Mouse (Mus musculus): ENCODE data around the gene St6gal1. TPM values are rescaled to one million over a fixed set of nuclear protein-coding genes. Genes with fewer than 3 reads are reported as not detected.
A peak's percentile ranks its signal among the peaks of the same experiment; 100 is the strongest.

Gene St6gal1
- polyA plus RNA-seq, 1 experiment from 2014 or later, result 21.1 TPM

- no peaks in the 10 kb centered on the region for H3K4me1 ChIP-seq (ENCODE audit: control insufficient read depth, low read depth, low read length)
- no peaks in the 10 kb centered on the region for H3K9me3 ChIP-seq (replicated peaks; ENCODE audit: control insufficient read depth, low read length)
- no peak overlapping the region for H3K4me3 ChIP-seq (ENCODE audit: low read depth, low read length)
- H3K27me3 ChIP-seq (ENCODE audit: control insufficient read depth, insufficient read depth, low read depth, low read length), result no peaks in the 10 kb centered on the region
- H3K36me3 ChIP-seq (ENCODE audit: control insufficient read depth, insufficient read depth), result no peaks in the 10 kb centered on the region
- H3K9ac ChIP-seq (ENCODE audit: low read depth, low read length), result no peak overlapping the region
- H3K27ac ChIP-seq (ENCODE audit: low read length), result no peak overlapping the region
- no peak overlapping the region for H3K4me2 ChIP-seq (ENCODE audit: low read depth, low read length)
- WGBS (ENCODE audit: insufficient replicate concordance), result 39% methylated on average over 12 of the region's 12 CpGs
- ATAC-seq (ENCODE audit: low read depth), result no peak
These were observed 82.8 kb downstream of the St6gal1 start for GRCm38 (mm10) chr16:23307142-23307968.

- H3K36me3 ChIP-seq (ENCODE audit: control insufficient read depth, insufficient read depth), result no peaks in the 10 kb centered on the region
- H3K4me3 ChIP-seq (ENCODE audit: low read depth, low read length), result no peak overlapping the region
- H3K4me1 ChIP-seq (ENCODE audit: control insufficient read depth, low read depth, low read length), result no peaks in the 10 kb centered on the region
- no peaks in the 10 kb centered on the region for H3K27me3 ChIP-seq (ENCODE audit: control insufficient read depth, insufficient read depth, low read depth, low read length)
- no peak overlapping the region for H3K27ac ChIP-seq (ENCODE audit: low read length)
- H3K9me3 ChIP-seq (replicated peaks; ENCODE audit: control insufficient read depth, low read length), result no peaks in the 10 kb centered on the region
- 30% methylated on average over 4 of the region's 4 CpGs for WGBS (ENCODE audit: insufficient replicate concordance)
- H3K4me2 ChIP-seq (ENCODE audit: low read depth, low read length), result no peak overlapping the region
- no peak overlapping the region for H3K9ac ChIP-seq (ENCODE audit: low read depth, low read length)
- no peak for ATAC-seq (ENCODE audit: low read depth)
These were observed 83.5 kb downstream of the St6gal1 start for GRCm38 (mm10) chr16:23308012-23308554.

GRCm38 (mm10) chr16:23309080-23309479, 84.5 kb downstream of the St6gal1 start:
- H3K4me2 ChIP-seq (ENCODE audit: low read depth, low read length), result no peak overlapping the region
- H3K4me1 ChIP-seq (ENCODE audit: control insufficient read depth, low read depth, low read length), result no peaks in the 10 kb centered on the region
- WGBS (ENCODE audit: insufficient replicate concordance), result 61% methylated on average over 4 of the region's 4 CpGs
- no peak overlapping the region for H3K9ac ChIP-seq (ENCODE audit: low read depth, low read length)
- H3K36me3 ChIP-seq (ENCODE audit: control insufficient read depth, insufficient read depth), result no peaks in the 10 kb centered on the region
- ATAC-seq (ENCODE audit: low read depth), result no peak
- H3K27ac ChIP-seq (ENCODE audit: low read length), result no peak overlapping the region
- no peak overlapping the region for H3K4me3 ChIP-seq (ENCODE audit: low read depth, low read length)
- no peaks in the 10 kb centered on the region for H3K9me3 ChIP-seq (replicated peaks; ENCODE audit: control insufficient read depth, low read length)
- H3K27me3 ChIP-seq (ENCODE audit: control insufficient read depth, insufficient read depth, low read depth, low read length), result no peaks in the 10 kb centered on the region

GRCm38 (mm10) chr16:23312604-23313003, 88.1 kb downstream of the St6gal1 start:
- no peak overlapping the region for H3K4me2 ChIP-seq (ENCODE audit: low read depth, low read length)
- no peaks in the 10 kb centered on the region; the same call in none of the 2 replicates for H3K4me1 ChIP-seq (ENCODE audit: control insufficient read depth, low read depth, low read length)
- ATAC-seq (ENCODE audit: low read depth), result no peak
- no peak overlapping the region for H3K27ac ChIP-seq (ENCODE audit: low read length)
- no peak overlapping the region for H3K9ac ChIP-seq (ENCODE audit: low read depth, low read length)
- H3K9me3 ChIP-seq (replicated peaks; ENCODE audit: control insufficient read depth, low read length), result no peaks in the 10 kb centered on the region
- no peak overlapping the region for H3K4me3 ChIP-seq (ENCODE audit: low read depth, low read length)
- H3K27me3 ChIP-seq (ENCODE audit: control insufficient read depth, insufficient read depth, low read depth, low read length), result no peaks in the 10 kb centered on the region
- H3K36me3 ChIP-seq (ENCODE audit: control insufficient read depth, insufficient read depth), result no peaks in the 10 kb centered on the region
- 80% methylated on average over 9 of the region's 9 CpGs for WGBS (ENCODE audit: insufficient replicate concordance)

GRCm38 (mm10) chr16:23314790-23315189, 90.2 kb downstream of the St6gal1 start:
- H3K27ac ChIP-seq (ENCODE audit: low read length), result peak overlapping the region; percentile 46
- H3K4me3 ChIP-seq (ENCODE audit: low read depth, low read length), result no peak overlapping the region
- H3K9me3 ChIP-seq (replicated peaks; ENCODE audit: control insufficient read depth, low read length), result no peaks in the 10 kb centered on the region
- peaks cover under 1% of the 10 kb centered on the region for H3K4me1 ChIP-seq (ENCODE audit: control insufficient read depth, low read depth, low read length)
- no peaks in the 10 kb centered on the region for H3K27me3 ChIP-seq (ENCODE audit: control insufficient read depth, insufficient read depth, low read depth, low read length)
- 13% methylated on average over 7 of the region's 7 CpGs for WGBS (ENCODE audit: insufficient replicate concordance)
- H3K36me3 ChIP-seq (ENCODE audit: control insufficient read depth, insufficient read depth), result no peaks in the 10 kb centered on the region
- no peak overlapping the region for H3K9ac ChIP-seq (ENCODE audit: low read depth, low read length)
- peak; percentile 47; the same call in 1 of the 2 replicates for ATAC-seq (ENCODE audit: low read depth)
- H3K4me2 ChIP-seq (ENCODE audit: low read depth, low read length), result no peak overlapping the region

GRCm38 (mm10) chr16:23317411-23318047, 93.0 kb downstream of the St6gal1 start:
- peak overlapping the region; percentile 3; the same call in 1 of the 2 replicates for H3K4me3 ChIP-seq (ENCODE audit: low read depth, low read length)
- no peaks in the 10 kb centered on the region for H3K27me3 ChIP-seq (ENCODE audit: control insufficient read depth, insufficient read depth, low read depth, low read length)
- 59% methylated on average over 7 of the region's 7 CpGs for WGBS (ENCODE audit: insufficient replicate concordance)
- H3K27ac ChIP-seq (ENCODE audit: low read length), result peak overlapping the region; percentile 73
- no peak overlapping the region; the same call in 1 of the 2 replicates for H3K4me2 ChIP-seq (ENCODE audit: low read depth, low read length)
- H3K9me3 ChIP-seq (replicated peaks; ENCODE audit: control insufficient read depth, low read length), result no peaks in the 10 kb centered on the region
- no peaks in the 10 kb centered on the region for H3K36me3 ChIP-seq (ENCODE audit: control insufficient read depth, insufficient read depth)
- H3K9ac ChIP-seq (ENCODE audit: low read depth, low read length), result no peak overlapping the region
- peaks cover 3% of the 10 kb centered on the region for H3K4me1 ChIP-seq (ENCODE audit: control insufficient read depth, low read depth, low read length)
- peak; percentile 61 for ATAC-seq (ENCODE audit: low read depth)

GRCm38 (mm10) chr16:23320025-23320424, 95.5 kb downstream of the St6gal1 start:
- H3K4me1 ChIP-seq (ENCODE audit: control insufficient read depth, low read depth, low read length), result peaks cover 3% of the 10 kb centered on the region
- ATAC-seq (ENCODE audit: low read depth), result no peak
- no peaks in the 10 kb centered on the region for H3K36me3 ChIP-seq (ENCODE audit: control insufficient read depth, insufficient read depth)
- 58% methylated on average over 3 of the region's 3 CpGs for WGBS (ENCODE audit: insufficient replicate concordance)
- H3K27me3 ChIP-seq (ENCODE audit: control insufficient read depth, insufficient read depth, low read depth, low read length), result no peaks in the 10 kb centered on the region
- no peak overlapping the region for H3K9ac ChIP-seq (ENCODE audit: low read depth, low read length)
- no peak overlapping the region for H3K4me2 ChIP-seq (ENCODE audit: low read depth, low read length)
- H3K9me3 ChIP-seq (replicated peaks; ENCODE audit: control insufficient read depth, low read length), result no peaks in the 10 kb centered on the region
- no peak overlapping the region for H3K4me3 ChIP-seq (ENCODE audit: low read depth, low read length)
- peak overlapping the region; percentile 35; the same call in 1 of the 2 replicates for H3K27ac ChIP-seq (ENCODE audit: low read length)

- H3K9ac ChIP-seq (ENCODE audit: low read depth, low read length), result no peak overlapping the region
- H3K27ac ChIP-seq (ENCODE audit: low read length), result no peak overlapping the region
- no peak overlapping the region for H3K4me3 ChIP-seq (ENCODE audit: low read depth, low read length)
- H3K4me2 ChIP-seq (ENCODE audit: low read depth, low read length), result no peak overlapping the region
- H3K4me1 ChIP-seq (ENCODE audit: control insufficient read depth, low read depth, low read length), result peaks cover 3% of the 10 kb centered on the region
- H3K27me3 ChIP-seq (ENCODE audit: control insufficient read depth, insufficient read depth, low read depth, low read length), result no peaks in the 10 kb centered on the region
- H3K36me3 ChIP-seq (ENCODE audit: control insufficient read depth, insufficient read depth), result no peaks in the 10 kb centered on the region
- H3K9me3 ChIP-seq (replicated peaks; ENCODE audit: control insufficient read depth, low read length), result no peaks in the 10 kb centered on the region
- 61% methylated on average over 6 of the region's 6 CpGs for WGBS (ENCODE audit: insufficient replicate concordance)
- no peak for ATAC-seq (ENCODE audit: low read depth)
These were observed 96.0 kb downstream of the St6gal1 start for GRCm38 (mm10) chr16:23320579-23320978.

GRCm38 (mm10) chr16:23322453-23322852, 97.9 kb downstream of the St6gal1 start:
- Histone ChIP-seq H3K36me3 (ENCODE audit: control insufficient read depth, insufficient read depth) (no peaks in the 10 kb centered on the region), H3K4me2 (ENCODE audit: low read depth, low read length) (no peak overlapping the region), H3K27me3 (ENCODE audit: control insufficient read depth, insufficient read depth, low read depth, low read length) (no peaks in the 10 kb centered on the region), H3K4me3 (ENCODE audit: low read depth, low read length) (no peak overlapping the region), H3K9ac (ENCODE audit: low read depth, low read length) (no peak overlapping the region), H3K27ac (ENCODE audit: low read length) (no peak overlapping the region), H3K9me3 (replicated peaks; ENCODE audit: control insufficient read depth, low read length) (no peaks in the 10 kb centered on the region), H3K4me1 (ENCODE audit: control insufficient read depth, low read depth, low read length) (peaks cover 3% of the 10 kb centered on the region)
- ATAC-seq (ENCODE audit: low read depth), result no peak
